Mouse (Mus musculus) brain, embryonic 14.5 days (tissue): ENCODE data around the gene Trem3.

Experiments used
- CTCF ChIP-seq: fragments of 200-500 bp; IDR thresholded peaks from 2 replicates; pipeline ENCODE4 v1.5.1; 2012; ENCODE audit warnings: inconsistent platforms, mild to moderate bottlenecking, moderate library complexity, borderline replicate concordance; ENCODE audit not compliant: insufficient read depth, insufficient read length; ENCODE audit errors: extremely low read depth
- POLR2A ChIP-seq: fragments of 200-500 bp; IDR thresholded peaks from 2 replicates; pipeline ENCODE4 v1.6.1; 2012; ENCODE audit warnings: mild to moderate bottlenecking, inconsistent platforms, borderline replicate concordance; ENCODE audit not compliant: poor library complexity, insufficient read depth, insufficient read length, severe bottlenecking; ENCODE audit errors: extremely low read depth

DNA sequence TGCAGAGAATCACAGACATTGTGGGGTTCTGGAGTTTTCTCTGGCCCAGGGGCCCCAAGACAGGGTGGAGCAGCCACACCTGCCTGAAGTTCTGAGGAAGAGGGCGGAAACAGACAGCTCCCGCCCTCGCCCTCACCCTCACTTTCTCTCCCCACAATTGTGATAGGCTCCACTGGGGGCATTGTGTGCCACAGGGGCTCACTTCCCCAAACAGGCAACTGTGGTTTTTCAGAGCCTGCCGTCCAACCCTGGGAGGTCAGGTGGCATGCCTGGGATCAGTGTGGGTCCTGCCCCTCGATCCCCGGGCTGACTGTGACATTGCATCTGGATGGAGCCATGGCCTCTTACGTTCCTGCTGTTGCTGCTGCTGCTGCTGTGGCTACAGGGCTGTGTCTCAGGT is 52.6 kb downstream of the Trem3 start:
- TF ChIP-seq CTCF (no peak), POLR2A (no peak)
